Comparison of ENCODE assay signal across 17 mouse cellular contexts in the genomic region with DNA sequence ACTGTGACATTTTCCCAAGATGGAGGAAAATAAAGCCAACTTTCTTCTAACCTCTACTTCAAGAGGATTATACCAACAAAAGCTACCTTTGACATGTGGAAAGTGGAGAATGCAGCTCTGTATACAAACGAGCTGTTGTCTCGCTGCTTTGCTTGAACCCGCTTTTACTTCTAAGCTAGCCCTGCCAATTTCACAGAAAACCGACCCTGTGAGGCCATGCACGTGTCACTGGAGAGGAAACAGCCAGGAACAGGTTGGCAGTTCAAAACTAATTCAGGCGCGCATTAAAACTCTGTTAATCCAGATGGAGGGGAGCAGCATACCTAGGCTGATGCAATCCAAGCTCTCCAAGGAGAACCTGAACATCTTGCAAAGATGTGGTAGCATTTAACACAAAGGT.
"Had no signal": no experiment of that assay in that cellular context is flagged by ENCODE, and none has a peak within 500 bp of the region (broad histone marks: within the 10 kb centered on the region; RNA-seq: fewer than 3 reads in every experiment).

No protein-coding gene starts in this region.

- H3K4me1 ChIP-seq: megakaryocyte, embryonic 14.5 days; midbrain, embryonic 13.5 days; midbrain, embryonic 15.5 days; neural tube, embryonic 12.5 days; stomach, embryonic 15.5 days had no signal

- H3K9me3 ChIP-seq: lung, embryonic 15.5 days; midbrain, embryonic 13.5 days; midbrain, embryonic 15.5 days; neural tube, embryonic 12.5 days; stomach, embryonic 15.5 days had no signal

- H3K36me3 ChIP-seq: lung, embryonic 15.5 days; midbrain, embryonic 13.5 days; midbrain, embryonic 15.5 days; neural tube, embryonic 12.5 days; stomach, embryonic 15.5 days had no signal

- H3K4me2 ChIP-seq: lung, embryonic 15.5 days; midbrain, embryonic 11.5 days; midbrain, embryonic 13.5 days; midbrain, embryonic 15.5 days; neural tube, embryonic 12.5 days; stomach, embryonic 15.5 days had no signal

- H3K9ac ChIP-seq: lung, embryonic 15.5 days; midbrain, embryonic 13.5 days; midbrain, embryonic 15.5 days; neural tube, embryonic 12.5 days; stomach, embryonic 15.5 days had no signal

- DNase-seq: lung, adult 2 months; lung, postnatal 14 days; lung, postnatal 36 days; right cerebral cortex, postnatal 14 days; thymus, adult 2 months; thymus, postnatal 25 days; thymus, postnatal 4 days had no signal

- H3K27me3 ChIP-seq: lung, embryonic 15.5 days; megakaryocyte, embryonic 14.5 days; midbrain, embryonic 13.5 days; midbrain, embryonic 15.5 days; neural tube, embryonic 12.5 days; stomach, embryonic 15.5 days had no signal

- H3K4me3 ChIP-seq: lung, embryonic 15.5 days; megakaryocyte, embryonic 14.5 days; midbrain, embryonic 13.5 days; midbrain, embryonic 15.5 days; neural tube, embryonic 12.5 days; stomach, embryonic 15.5 days had no signal

- ATAC-seq: lung, postnatal 0 days; midbrain, embryonic 13.5 days; midbrain, embryonic 15.5 days had no signal

- H3K27ac ChIP-seq: lung, embryonic 15.5 days; macrophage; midbrain, embryonic 13.5 days; midbrain, embryonic 15.5 days; neural tube, embryonic 12.5 days; stomach, embryonic 15.5 days; stomach, postnatal 0 days had no signal
